Mouse (Mus musculus) embryonic facial prominence, embryonic 11.5 days (tissue): Measurements from ENCODE around the gene Csf2ra. TPM values are rescaled to one million over a fixed set of nuclear protein-coding genes. Genes with fewer than 3 reads are reported as not detected.
"Not testable (repeated sequence)": the region's sequence is repeated elsewhere in the genome, so short reads cannot be mapped to it uniquely, and the experiment has no call there.

Experiments used
- ATAC-seq: fragments of 200-750 bp; cut with Nextera tagmentation; replicated peaks from 2 replicates; pipeline ENCODE4 v1.8.0; 2017; ENCODE audit warnings: low read depth; ENCODE audit not compliant: insufficient number of reproducible peaks, low FRiP score, low TSS enrichment
- DNase-seq: peaks from one replicate; pipeline ENCODE4 v3.0.0-alpha.2; 2015; ENCODE audit warnings: low spot score
- H3K27ac ChIP-seq: fragments of 300-500 bp; sonication (generic); replicated peaks from 2 replicates; pipeline ENCODE4 v1.5.1; 2014; ENCODE audit warnings: mild to moderate bottlenecking, low read depth, low read length, control low read depth
- H3K27me3 ChIP-seq: fragments of 300-500 bp; sonication (generic); 2 replicates; pipeline ENCODE4 v1.6.1; 2014; ENCODE audit warnings: mild to moderate bottlenecking, low read length, moderate library complexity, mixed read lengths; ENCODE audit not compliant: control insufficient read depth, insufficient read depth
- H3K36me3 ChIP-seq: fragments of 300-500 bp; sonication (generic); replicated peaks from 2 replicates; pipeline ENCODE4 v1.6.1; 2014; ENCODE audit warnings: low read depth, mild to moderate bottlenecking, low read length, moderate library complexity, mixed read lengths; ENCODE audit not compliant: control insufficient read depth, insufficient read depth
- H3K4me1 ChIP-seq: fragments of 300-500 bp; sonication (generic); 2 replicates; pipeline ENCODE4 v1.6.1; 2014; ENCODE audit warnings: low read length, mixed read lengths; ENCODE audit not compliant: control insufficient read depth, insufficient read depth
- H3K4me2 ChIP-seq: fragments of 300-500 bp; sonication (generic); 2 replicates; pipeline ENCODE4 v1.6.1; 2014; ENCODE audit warnings: low read depth, mild to moderate bottlenecking, control low read depth, low read length, moderate library complexity
- H3K4me3 ChIP-seq: fragments of 300-500 bp; sonication (generic); 2 replicates; pipeline ENCODE4 v1.5.1; 2014; ENCODE audit warnings: low read depth, low read length, control low read depth
- H3K9ac ChIP-seq: fragments of 300-500 bp; sonication (generic); replicated peaks from 2 replicates; pipeline ENCODE4 v1.6.1; 2014; ENCODE audit warnings: mild to moderate bottlenecking, control low read depth, low read length
- H3K9me3 ChIP-seq: fragments of 300-500 bp; sonication (generic); replicated peaks from 2 replicates; pipeline ENCODE4 v1.6.1; 2016; ENCODE audit warnings: mild to moderate bottlenecking, low read length, inconsistent platforms, mixed read lengths; ENCODE audit not compliant: control insufficient read depth
- WGBS: fragments of 180-500 bp; shearing (Covaris S2); extraction: QIAGEN DNeasy Blood & Tissue Kit; methylation state at CpG from one replicate; pipeline ENCODE4 v1.1.7; 2014; 5-methylcytosine and 5-hydroxymethylcytosine counted together
- polyA plus RNA-seq: library from polyadenylated mRNA; unstranded; fragments of >200 nt; fragmentation: Nextera tagmentation; extraction: Ambion mirVana; gene quantifications from 2 replicates; pipeline ENCODE4 v1.2.1, GENCODE M21; 2014

The Csf2ra gene
- polyA plus RNA-seq, 1 experiment from 2014 or later, result 6.7 TPM

- Histone ChIP-seq H3K9ac (peak overlapping the region; percentile 32), H3K27ac (peak overlapping the region; percentile 52; the same call in 1 of the 2 replicates), H3K4me1 (no peaks in the 10 kb centered on the region), H3K27me3 (no peaks in the 10 kb centered on the region), H3K36me3 (no peaks in the 10 kb centered on the region), H3K4me3 (peak overlapping the region; percentile 54), H3K4me2 (peak overlapping the region; percentile 56), H3K9me3 (no peaks in the 10 kb centered on the region)
- 5% methylated on average over 69 of the region's 71 CpGs for WGBS
- DNase-seq (peak; percentile 90), ATAC-seq (peak; percentile 83)
These were observed 1.0 kb downstream of the Csf2ra start for GRCm38 (mm10) chr19:61226928-61227854.

- no peaks in the 10 kb centered on the region for H3K4me1 ChIP-seq
- H3K27ac ChIP-seq, result peak overlapping the region; percentile 52; the same call in 1 of the 2 replicates
- H3K36me3 ChIP-seq, result no peaks in the 10 kb centered on the region
- WGBS, result 4% methylated on average over 68 of the region's 71 CpGs
- H3K9me3 ChIP-seq, result no peaks in the 10 kb centered on the region
- peak overlapping the region; percentile 32 for H3K9ac ChIP-seq
- peak; percentile 5; the same call in 1 of the 2 replicates for ATAC-seq
- DNase-seq, result peak; percentile 80
- peak overlapping the region; percentile 54 for H3K4me3 ChIP-seq
- H3K27me3 ChIP-seq, result no peaks in the 10 kb centered on the region
- peak overlapping the region; percentile 56 for H3K4me2 ChIP-seq
These were observed 1.8 kb downstream of the Csf2ra start for GRCm38 (mm10) chr19:61226401-61226927.

- H3K4me3 ChIP-seq, result peak overlapping the region; percentile 54
- ATAC-seq (peak; percentile 71), DNase-seq (peak; percentile 91)
- H3K9ac ChIP-seq, result peak overlapping the region; percentile 32; the same call in 1 of the 2 replicates
- WGBS, result 8% methylated on average over 59 of the region's 70 CpGs
- no peaks in the 10 kb centered on the region for H3K27me3 ChIP-seq
- H3K4me2 ChIP-seq, result peak overlapping the region; percentile 56
- H3K9me3 ChIP-seq, result no peaks in the 10 kb centered on the region
- H3K4me1 ChIP-seq, result no peaks in the 10 kb centered on the region
- H3K27ac ChIP-seq, result peak overlapping the region; percentile 20; the same call in 1 of the 2 replicates
- H3K36me3 ChIP-seq, result no peaks in the 10 kb centered on the region
These were observed 2.5 kb downstream of the Csf2ra start for GRCm38 (mm10) chr19:61225526-61226400.

- ATAC-seq (peak; percentile 37), DNase-seq (peak; percentile 1)
- Histone ChIP-seq H3K36me3 (no peaks in the 10 kb centered on the region), H3K9ac (peak overlapping the region; percentile 22; the same call in 1 of the 2 replicates), H3K27ac (no peak overlapping the region), H3K4me2 (peak overlapping the region; percentile 53), H3K4me1 (no peaks in the 10 kb centered on the region), H3K9me3 (no peaks in the 10 kb centered on the region), H3K27me3 (no peaks in the 10 kb centered on the region), H3K4me3 (peak overlapping the region; percentile 54)
- WGBS, result 37% methylated on average over 44 of the region's 53 CpGs
These were observed 3.3 kb downstream of the Csf2ra start for GRCm38 (mm10) chr19:61224678-61225525.

GRCm38 (mm10) chr19:61223706-61224328 lies 4.4 kb downstream of the Csf2ra start:
- Histone ChIP-seq H3K27ac (no peak overlapping the region), H3K36me3 (no peaks in the 10 kb centered on the region), H3K4me1 (no peaks in the 10 kb centered on the region), H3K4me3 (no peak overlapping the region), H3K27me3 (no peaks in the 10 kb centered on the region), H3K9me3 (no peaks in the 10 kb centered on the region), H3K9ac (no peak overlapping the region), H3K4me2 (no peak overlapping the region)
- DNase-seq, result peak; percentile 3
- WGBS, result 95% methylated on average over 6 of the region's 6 CpGs
- ATAC-seq, result no peak

GRCm38 (mm10) chr19:61207506-61207905 lies 20.7 kb downstream of the Csf2ra start:
- not testable (repeated sequence) for ATAC-seq, H3K4me1 ChIP-seq, H3K4me2 ChIP-seq, H3K4me3 ChIP-seq, H3K36me3 ChIP-seq, H3K9me3 ChIP-seq, DNase-seq, H3K27me3 ChIP-seq, H3K9ac ChIP-seq, H3K27ac ChIP-seq
- 78% methylated on average over 6 of the region's 6 CpGs for WGBS

GRCm38 (mm10) chr19:61199836-61200235 lies 28.4 kb downstream of the Csf2ra start:
- Histone ChIP-seq H3K27ac (no peak overlapping the region), H3K9me3 (no peaks in the 10 kb centered on the region), H3K4me3 (no peak overlapping the region), H3K36me3 (no peaks in the 10 kb centered on the region), H3K27me3 (no peaks in the 10 kb centered on the region), H3K4me2 (no peak overlapping the region), H3K9ac (no peak overlapping the region), H3K4me1 (no peaks in the 10 kb centered on the region)
- ATAC-seq (no peak), DNase-seq (peak; percentile 16)
- WGBS, result 20% methylated on average over 10 of the region's 10 CpGs
